Mouse (Mus musculus) limb, embryonic 14.5 days (tissue): Measurements from ENCODE around the gene Col5a3. TPM values are rescaled to one million over a fixed set of nuclear protein-coding genes. Genes with fewer than 3 reads are reported as not detected.

ENCODE experiments used
- ATAC-seq: fragments of 200-750 bp; cut with Nextera tagmentation; 2 replicates; pipeline ENCODE4 v1.8.0; 2017; ENCODE audit warnings: low read depth, moderate number of reproducible peaks, moderate TSS enrichment; ENCODE audit not compliant: low FRiP score
- DNase-seq: peaks from one replicate; pipeline ENCODE4 v3.0.0-alpha.2; 2015; ENCODE audit warnings: low spot score
- H3K27ac ChIP-seq: fragments of 300-500 bp; sonication (generic); replicated peaks from 2 replicates; pipeline ENCODE4 v1.5.1; 2014; ENCODE audit warnings: low read depth, mild to moderate bottlenecking, low read length, moderate library complexity, mixed read lengths
- H3K27me3 ChIP-seq: fragments of 300-500 bp; sonication (generic); 2 replicates; pipeline ENCODE4 v1.6.1; 2014; ENCODE audit warnings: low read length, mixed read lengths; ENCODE audit not compliant: control insufficient read depth, insufficient read depth
- H3K36me3 ChIP-seq: fragments of 300-500 bp; sonication (generic); 2 replicates; pipeline ENCODE4 v1.6.1; 2014; ENCODE audit warnings: mild to moderate bottlenecking, low read length, moderate library complexity, mixed read lengths; ENCODE audit not compliant: control insufficient read depth, insufficient read depth
- H3K4me1 ChIP-seq: fragments of 300-500 bp; sonication (generic); 2 replicates; pipeline ENCODE4 v1.6.1; 2014; ENCODE audit warnings: antibody characterized with exemption, low read length, mixed read lengths; ENCODE audit not compliant: control insufficient read depth, insufficient read depth
- H3K4me2 ChIP-seq: fragments of 300-500 bp; sonication (generic); replicated peaks from 2 replicates; pipeline ENCODE4 v1.6.1; 2014; ENCODE audit warnings: low read depth, mild to moderate bottlenecking, low read length, moderate library complexity; ENCODE audit not compliant: severe bottlenecking
- H3K4me3 ChIP-seq: fragments of 300-500 bp; sonication (generic); replicated peaks from 2 replicates; pipeline ENCODE4 v1.5.1; 2014; ENCODE audit warnings: low read length
- H3K9ac ChIP-seq: fragments of 300-500 bp; sonication (generic); 2 replicates; pipeline ENCODE4 v1.6.1; 2014; ENCODE audit warnings: mild to moderate bottlenecking, low read depth, low read length, moderate library complexity; ENCODE audit not compliant: severe bottlenecking
- H3K9me3 ChIP-seq: fragments of 300-500 bp; sonication (generic); 2 replicates; pipeline ENCODE4 v1.6.1; 2016; ENCODE audit warnings: low read length; ENCODE audit not compliant: control insufficient read depth
- POLR2A ChIP-seq: fragments of 200-500 bp; IDR thresholded peaks from 2 replicates; pipeline ENCODE4 v1.8.0; 2012; ENCODE audit warnings: inconsistent platforms, mild to moderate bottlenecking, moderate library complexity, borderline replicate concordance; ENCODE audit not compliant: insufficient read depth, insufficient read length; ENCODE audit errors: extremely low read depth
- whole genome bisulfite sequencing: fragments of 180-500 bp; shearing (Covaris S2); extraction: QIAGEN DNeasy Blood & Tissue Kit; methylation state at CpG from one replicate; pipeline ENCODE4 v1.1.7; 2014; 5-methylcytosine and 5-hydroxymethylcytosine counted together
- polyA plus RNA-seq, 2 experiments: library from polyadenylated mRNA; depleted of rRNA in 1 of 2; stranded (reverse) in 1 of 2; unstranded in 1 of 2; fragments of >200 nt; fragmentation: Nextera tagmentation in 1 of 2; extraction: Ambion mirVana in 1 of 2; gene quantifications; 2 replicates each; pipeline versions ENCODE4 v1.2.1 to v1.2.3; 2012 to 2014

The Col5a3 gene
- polyA plus RNA-seq, 2 experiments: 4.5 to 6.7 TPM

DNA sequence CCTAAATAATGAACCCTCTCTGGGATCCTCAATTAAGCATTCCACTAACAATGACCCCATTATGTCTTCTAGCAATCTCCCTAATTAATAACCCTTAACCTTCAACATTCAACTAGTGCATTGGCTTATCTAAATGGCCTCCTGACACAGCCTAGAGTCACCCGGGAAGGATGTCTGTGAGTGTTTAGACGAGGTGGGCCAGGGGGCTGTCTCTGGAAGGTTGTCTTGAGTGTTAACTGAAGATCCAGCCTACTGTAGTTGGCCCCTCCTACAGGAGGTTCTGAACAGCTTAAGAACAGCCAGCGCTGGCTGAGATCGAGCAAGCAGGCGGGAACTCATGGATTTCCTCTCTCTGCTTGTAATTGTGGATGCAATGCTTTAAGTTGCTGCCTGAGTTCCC, 9.2 kb downstream of the Col5a3 start:
- Histone ChIP-seq H3K4me1 (no peaks in the 10 kb centered on the region), H3K27me3 (no peaks in the 10 kb centered on the region), H3K4me2 (no peak overlapping the region), H3K4me3 (no peak overlapping the region), H3K36me3 (no peaks in the 10 kb centered on the region), H3K9me3 (no peaks in the 10 kb centered on the region; the same call in 1 of the 2 replicates), H3K27ac (no peak overlapping the region), H3K9ac (no peak overlapping the region)
- DNase-seq (no peak), ATAC-seq (no peak)
- 45% methylated on average over 5 of the region's 5 CpGs for WGBS
- TF ChIP-seq POLR2A: no peak

GRCm38 (mm10) chr9:20805159-20805495, 9.7 kb downstream of the Col5a3 start:
- H3K4me3 ChIP-seq: no peak overlapping the region
- no peak overlapping the region for H3K9ac ChIP-seq
- no peak for TF ChIP-seq POLR2A
- 75% methylated on average over 3 of the region's 3 CpGs for WGBS
- no peak for DNase-seq
- no peak overlapping the region for H3K27ac ChIP-seq
- no peaks in the 10 kb centered on the region for H3K27me3 ChIP-seq
- H3K4me1 ChIP-seq: no peaks in the 10 kb centered on the region
- ATAC-seq: no peak
- H3K36me3 ChIP-seq: no peaks in the 10 kb centered on the region
- H3K9me3 ChIP-seq: no peaks in the 10 kb centered on the region; the same call in 1 of the 2 replicates
- H3K4me2 ChIP-seq: no peak overlapping the region

DNA sequence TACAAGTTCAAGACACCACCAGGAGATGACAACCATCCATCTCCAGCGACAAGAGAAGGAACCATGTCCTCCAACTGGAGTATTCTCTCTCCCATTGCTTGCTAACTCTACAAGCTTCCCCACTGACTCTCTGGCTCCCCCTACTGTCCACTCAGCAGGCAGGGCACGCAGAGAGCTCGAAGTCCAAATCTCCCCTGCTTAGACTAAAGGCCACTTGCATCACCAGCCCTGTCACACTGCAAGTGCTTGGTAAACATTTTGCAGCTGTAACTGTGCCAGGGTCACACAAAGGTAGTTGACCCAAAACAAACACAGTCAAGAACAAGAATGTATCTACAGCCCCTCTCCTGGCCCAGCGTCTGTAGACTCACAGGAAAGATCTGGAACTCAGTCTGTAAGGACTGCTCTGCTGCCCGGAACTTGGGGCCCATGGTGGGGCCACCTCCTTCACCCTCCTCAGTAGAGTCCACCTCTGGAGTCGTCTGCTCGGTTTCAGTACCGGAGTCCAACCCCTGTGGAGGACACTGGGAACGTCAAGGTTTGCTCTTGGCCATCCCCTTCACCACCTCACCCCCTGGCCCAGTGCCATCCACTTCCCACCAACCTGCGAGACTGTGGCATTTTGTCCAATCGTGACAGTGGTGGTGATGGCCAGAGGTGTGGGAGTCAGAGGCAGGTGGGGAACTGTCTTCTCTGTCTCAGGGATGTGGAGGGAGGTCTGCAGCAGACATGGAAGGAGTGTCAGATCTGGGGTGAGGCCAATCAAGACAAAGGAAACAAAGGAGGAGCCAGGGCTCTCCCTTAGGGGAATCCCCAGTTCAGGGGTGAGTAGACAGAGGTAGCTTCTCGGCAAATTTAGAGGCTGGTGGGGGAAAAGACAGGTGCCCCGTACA, 10.4 kb downstream of the Col5a3 start:
- ATAC-seq (no peak), DNase-seq (no peak)
- no peak overlapping the region for H3K4me3 ChIP-seq
- 70% methylated on average over 13 of the region's 13 CpGs for WGBS
- TF ChIP-seq POLR2A: no peak
- no peaks in the 10 kb centered on the region for H3K4me1 ChIP-seq
- no peak overlapping the region for H3K4me2 ChIP-seq
- H3K27me3 ChIP-seq: no peaks in the 10 kb centered on the region
- H3K9me3 ChIP-seq: no peaks in the 10 kb centered on the region; the same call in 1 of the 2 replicates
- no peaks in the 10 kb centered on the region for H3K36me3 ChIP-seq
- H3K27ac ChIP-seq: no peak overlapping the region
- H3K9ac ChIP-seq: no peak overlapping the region

GRCm38 (mm10) chr9:20794108-20794806, 20.6 kb downstream of the Col5a3 start:
- H3K27me3 ChIP-seq: no peaks in the 10 kb centered on the region
- WGBS: 42% methylated on average over 7 of the region's 7 CpGs
- H3K36me3 ChIP-seq: no peaks in the 10 kb centered on the region
- no peak overlapping the region for H3K4me3 ChIP-seq
- ATAC-seq (peak; percentile 60; the same call in 1 of the 2 replicates), DNase-seq (peak; percentile 13)
- no peak overlapping the region for H3K9ac ChIP-seq
- H3K27ac ChIP-seq: no peak overlapping the region
- H3K4me2 ChIP-seq: no peak overlapping the region
- peaks cover 4% of the 10 kb centered on the region; the same call in 1 of the 2 replicates for H3K4me1 ChIP-seq
- TF ChIP-seq POLR2A: no peak
- no peaks in the 10 kb centered on the region for H3K9me3 ChIP-seq

DNA sequence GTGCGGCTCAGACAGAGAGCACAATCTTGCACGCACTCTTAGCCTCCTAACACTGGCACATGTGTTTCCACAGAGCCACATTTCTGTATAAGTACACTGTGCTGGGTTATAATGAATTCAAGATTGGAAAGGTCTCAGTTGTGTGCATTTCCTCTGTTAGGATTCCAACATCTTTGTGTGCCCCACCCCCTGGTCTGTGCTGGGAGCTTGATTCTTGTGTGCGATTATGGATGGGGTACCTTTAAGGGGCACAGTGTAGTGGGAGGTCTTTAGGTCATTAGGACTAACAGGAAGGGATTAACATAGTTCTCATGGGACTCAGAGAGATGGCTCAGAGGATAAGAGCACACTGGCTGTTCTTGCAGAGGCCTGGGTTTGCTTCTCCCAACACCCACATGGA, 24.5 kb downstream of the Col5a3 start:
- Histone ChIP-seq H3K9me3 (no peaks in the 10 kb centered on the region), H3K27me3 (no peaks in the 10 kb centered on the region), H3K9ac (no peak overlapping the region), H3K36me3 (no peaks in the 10 kb centered on the region), H3K4me3 (no peak overlapping the region), H3K27ac (peak overlapping the region; percentile 9; the same call in 1 of the 2 replicates), H3K4me1 (peaks cover 4% of the 10 kb centered on the region; the same call in 1 of the 2 replicates), H3K4me2 (no peak overlapping the region)
- DNase-seq (peak; percentile 44), ATAC-seq (no peak)
- WGBS: 53% methylated on average over 3 of the region's 3 CpGs
- TF ChIP-seq POLR2A: no peak
